Mouse (Mus musculus): ENCODE measurements at regions not wholly inside any gene's neighbourhood (a gene's known extent, or its start where the extent isn't known, plus 50 kb on each side); places are given as distances from the start of the nearest gene placed in this dataset.

DNA sequence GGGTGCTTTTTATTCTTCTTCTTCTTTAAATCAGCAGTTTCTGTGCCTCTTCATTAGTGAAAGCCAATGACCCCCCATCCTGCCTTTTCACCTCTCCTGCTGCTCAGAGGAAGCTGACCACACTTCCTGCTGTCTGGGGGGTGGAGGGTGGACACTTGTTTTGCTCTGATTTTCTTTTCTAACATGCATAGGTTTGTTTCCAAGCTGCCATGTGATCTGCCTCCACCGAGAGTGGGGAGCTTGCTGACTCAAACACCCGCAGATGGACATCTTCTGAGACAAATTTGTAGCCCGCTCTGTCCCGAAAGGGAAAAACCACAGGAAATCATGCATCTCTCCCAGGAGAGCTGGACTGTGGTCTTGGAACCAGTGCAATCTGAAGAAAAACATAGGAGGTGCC is 141.3 kb downstream of the Gm826 start:
- no peak for DNase-seq (ENCODE audit: low spot score in 2 of 2)

DNA sequence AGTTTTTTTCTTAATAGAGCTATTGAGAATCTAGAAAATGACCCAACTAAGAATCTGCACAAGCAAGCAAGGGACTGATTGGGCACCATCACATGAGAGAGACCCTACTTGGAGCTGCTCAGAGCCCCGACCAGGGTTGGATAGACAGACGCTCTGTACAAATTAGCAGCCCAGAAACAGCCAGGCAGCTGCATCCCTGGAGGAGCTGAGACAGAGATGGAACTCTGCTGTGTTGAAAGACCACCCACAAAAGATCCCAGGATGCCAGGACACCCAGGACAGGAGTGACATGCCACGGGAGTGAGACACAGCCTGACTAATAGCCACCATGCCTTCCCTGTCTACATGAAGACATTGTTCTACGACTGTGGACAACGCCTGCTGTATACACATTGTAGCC is 147.9 kb downstream of the Gm826 start:
- DNase-seq (ENCODE audit: low spot score in 2 of 2) = no peak

DNA sequence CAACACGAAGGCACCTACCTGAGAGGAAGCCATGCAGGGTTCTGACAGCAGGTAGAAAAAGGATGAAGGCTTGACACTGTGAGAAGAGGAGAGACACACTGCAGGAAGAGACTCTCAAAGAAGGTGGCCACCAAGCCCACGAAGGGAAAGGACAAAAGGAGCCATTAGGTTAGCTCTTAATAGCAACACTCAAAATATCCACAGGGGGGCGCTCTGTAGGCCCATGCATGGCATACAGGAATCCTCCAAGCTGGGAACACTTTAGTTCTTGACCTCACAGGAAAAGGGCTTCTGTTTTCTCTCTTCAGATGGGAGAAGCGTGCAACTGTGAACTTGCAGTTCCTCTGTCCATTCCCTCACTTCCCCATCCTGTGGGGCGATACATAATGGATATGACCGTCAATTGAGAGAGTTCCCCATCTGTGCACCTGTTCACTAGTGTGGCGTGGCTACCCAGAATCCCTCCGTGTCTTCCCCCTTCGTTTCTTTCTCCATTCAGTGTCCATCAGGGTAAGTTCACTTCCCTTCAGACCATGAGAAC is 162.9 kb downstream of the Gm826 start:
- no peak for DNase-seq (ENCODE audit: low spot score in 2 of 2)

DNA sequence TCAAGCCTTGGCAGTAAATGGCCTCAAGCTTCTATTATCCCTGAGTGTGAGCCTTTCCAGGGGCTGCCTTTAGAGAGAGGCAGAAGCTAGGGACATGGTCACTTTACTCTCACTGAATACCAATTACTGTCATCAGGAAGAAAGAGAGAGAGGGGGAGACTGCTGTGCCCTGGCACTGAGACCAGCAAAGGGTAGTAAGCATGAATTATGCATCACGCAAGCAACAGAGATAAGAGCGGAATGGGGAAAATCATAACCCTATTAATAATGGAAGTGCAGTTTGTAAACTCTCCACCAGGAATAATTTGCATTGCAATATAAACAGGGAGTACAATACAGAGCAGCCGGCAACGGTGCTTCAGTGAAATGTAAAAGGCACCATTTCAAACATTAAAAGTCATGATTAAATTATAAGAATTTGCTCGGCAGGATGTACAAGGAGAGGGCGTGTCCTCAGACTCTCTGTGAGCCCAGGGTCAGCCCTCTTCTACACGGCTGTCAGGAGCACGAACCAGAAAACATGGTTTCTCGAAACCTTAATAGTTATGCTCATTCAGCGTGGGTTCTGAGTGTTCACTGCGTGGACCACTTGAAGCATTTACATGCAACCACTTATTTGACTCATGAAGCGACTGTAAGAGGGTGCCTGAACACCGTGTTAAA is 175.2 kb downstream of the Gm826 start:
- DNase-seq (ENCODE audit: low spot score in 2 of 2) = no peak

DNA sequence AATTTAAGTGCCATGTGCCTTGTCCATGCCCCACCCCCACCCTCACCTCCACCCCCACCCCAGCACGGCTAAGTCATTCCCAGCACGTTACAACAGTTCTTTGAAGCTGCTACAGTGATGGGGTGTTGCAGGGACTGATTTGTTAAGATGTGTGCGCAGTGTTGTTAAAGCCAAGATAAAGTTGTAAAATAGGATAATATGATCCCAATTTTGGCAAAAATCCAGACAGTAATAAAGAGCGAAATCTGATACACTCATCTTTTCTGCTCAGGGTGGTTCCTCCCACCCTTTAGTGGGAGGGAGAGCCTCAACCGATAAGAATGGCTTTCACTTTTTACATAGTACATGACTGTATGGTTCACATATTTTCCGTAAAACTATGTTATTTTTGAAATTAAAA is 180.2 kb downstream of the Gm826 start:
- DNase-seq (ENCODE audit: low spot score in 2 of 2) = no peak

DNA sequence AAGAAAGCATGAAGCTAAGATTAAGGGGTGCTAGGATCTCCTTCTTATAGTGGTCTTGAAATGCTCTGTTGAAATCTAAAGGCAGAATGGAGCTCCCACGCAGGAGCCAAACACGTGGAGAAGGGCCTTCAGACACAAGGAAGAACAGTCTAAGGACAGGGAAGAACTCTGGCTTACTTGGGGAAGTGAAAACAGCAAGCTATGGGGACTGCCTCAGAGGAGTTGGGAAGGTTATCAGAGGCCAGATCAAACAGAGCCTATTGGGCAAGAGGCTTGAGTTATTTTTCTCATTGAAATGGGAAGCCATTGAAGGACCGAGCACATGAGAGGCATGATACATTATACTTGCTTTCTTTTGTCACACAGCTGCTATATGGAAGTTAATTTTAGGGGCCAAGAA is 181.9 kb downstream of the Gm826 start:
- no peak for DNase-seq (ENCODE audit: low spot score in 2 of 2)

DNA sequence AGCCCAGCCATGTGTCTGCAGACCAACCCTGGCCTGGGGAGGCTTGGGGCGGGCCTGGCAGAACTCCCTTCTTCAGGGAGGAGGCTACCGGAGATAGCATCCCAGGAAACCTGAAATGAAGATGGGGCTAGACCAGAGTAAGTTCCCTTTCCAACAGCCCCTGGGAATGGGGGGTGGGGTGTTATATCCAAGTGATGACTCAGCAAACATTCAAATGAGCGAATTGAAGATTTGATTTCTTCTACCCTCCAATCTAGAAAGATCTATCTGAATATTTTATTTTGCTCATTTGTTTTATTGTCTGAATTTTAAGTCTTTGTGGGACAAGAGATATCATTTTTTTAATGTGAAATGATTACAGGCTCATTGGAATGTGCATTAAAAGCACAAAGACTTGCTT is 185.0 kb downstream of the Gm826 start:
- no peak for DNase-seq (ENCODE audit: low spot score in 2 of 2)

DNA sequence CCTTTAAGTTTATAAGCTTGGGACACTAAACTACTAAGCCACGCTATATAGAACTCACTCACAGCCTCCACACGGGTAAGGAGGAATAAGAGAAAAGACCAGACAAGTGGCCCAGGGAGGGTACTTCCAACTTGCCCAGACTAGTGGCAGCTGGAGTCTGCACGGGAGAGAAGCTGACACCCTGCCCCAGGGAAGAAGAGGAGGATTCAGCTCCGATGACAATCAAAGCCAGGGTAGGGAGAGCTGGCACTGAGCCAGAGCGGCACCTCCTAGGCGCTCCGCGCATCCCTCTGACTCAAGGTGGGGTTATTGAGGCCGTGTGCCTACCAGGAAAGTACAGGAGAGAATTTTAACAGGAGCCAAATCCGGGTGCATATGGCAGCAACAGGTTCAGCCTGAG is 185.4 kb downstream of the Gm826 start:
- DNase-seq (ENCODE audit: low spot score in 2 of 2) = no peak

DNA sequence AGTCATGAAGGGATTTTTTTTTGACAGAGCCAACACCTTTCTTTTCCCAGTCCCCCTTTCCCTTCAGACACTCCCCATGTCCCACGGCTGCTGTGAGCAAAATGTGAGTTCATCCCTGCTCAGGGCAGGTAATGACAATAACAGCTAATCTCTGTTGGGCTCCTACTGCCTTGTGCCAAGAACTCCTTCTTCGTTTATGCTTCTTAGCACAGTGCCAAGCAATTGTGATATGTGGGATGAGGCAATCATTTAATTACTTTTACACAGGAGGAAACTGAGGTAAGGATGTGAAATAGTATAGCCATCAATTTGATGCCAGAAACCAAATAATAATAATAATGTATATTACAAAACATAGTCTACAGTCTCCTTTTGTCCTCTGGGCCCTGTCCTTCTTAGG is 185.9 kb downstream of the Gm826 start:
- no peak for DNase-seq (ENCODE audit: low spot score in 2 of 2)

DNA sequence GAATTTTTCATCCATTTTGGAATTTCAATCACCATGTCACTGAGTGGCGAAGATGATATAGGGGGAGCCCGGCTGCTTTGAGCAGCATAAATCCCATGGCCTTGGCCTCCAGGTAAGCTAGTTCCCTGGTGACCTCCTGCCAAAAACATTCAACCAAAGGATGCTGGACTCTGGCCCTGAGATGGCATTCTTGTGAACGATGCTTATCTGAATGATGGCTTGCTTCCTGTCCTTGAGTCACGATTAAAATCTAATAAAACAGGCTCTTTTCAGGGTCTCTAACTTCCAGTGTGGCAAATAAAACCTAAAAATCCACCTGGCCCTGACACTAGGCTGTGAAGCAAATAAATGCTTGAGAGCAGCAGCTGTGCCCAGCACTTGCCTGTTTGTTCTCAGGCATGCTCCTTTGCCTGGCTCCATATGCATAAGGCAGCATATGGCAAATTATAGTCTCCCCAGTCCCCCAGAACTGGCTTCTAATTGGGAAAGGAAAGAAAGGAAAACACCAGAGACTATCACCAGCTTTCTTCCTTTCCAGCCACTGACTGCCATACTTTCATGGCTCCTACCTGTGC is 193.7 kb downstream of the Gm826 start:
- no peak for DNase-seq (ENCODE audit: low spot score in 2 of 2)

DNA sequence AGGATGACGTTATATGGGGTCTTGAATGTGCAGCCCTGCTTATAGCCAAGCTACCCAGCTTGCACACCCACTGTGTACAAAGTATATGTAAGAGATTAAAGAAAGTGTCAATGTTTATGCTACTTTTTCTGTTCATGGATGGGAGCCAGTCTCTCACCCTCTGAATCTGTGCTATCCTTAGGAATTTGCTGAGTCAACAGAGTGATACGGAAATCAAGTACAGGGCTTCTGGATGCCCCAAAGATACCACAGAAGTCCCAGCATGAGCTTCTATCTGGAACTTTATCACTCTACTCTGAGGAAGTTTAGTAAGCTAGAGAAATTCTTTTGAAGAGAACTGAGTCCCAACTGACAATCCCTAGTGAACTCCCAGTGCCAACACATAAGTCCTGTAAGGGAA is 195.9 kb downstream of the Gm826 start:
- DNase-seq (ENCODE audit: low spot score in 2 of 2) = no peak

DNA sequence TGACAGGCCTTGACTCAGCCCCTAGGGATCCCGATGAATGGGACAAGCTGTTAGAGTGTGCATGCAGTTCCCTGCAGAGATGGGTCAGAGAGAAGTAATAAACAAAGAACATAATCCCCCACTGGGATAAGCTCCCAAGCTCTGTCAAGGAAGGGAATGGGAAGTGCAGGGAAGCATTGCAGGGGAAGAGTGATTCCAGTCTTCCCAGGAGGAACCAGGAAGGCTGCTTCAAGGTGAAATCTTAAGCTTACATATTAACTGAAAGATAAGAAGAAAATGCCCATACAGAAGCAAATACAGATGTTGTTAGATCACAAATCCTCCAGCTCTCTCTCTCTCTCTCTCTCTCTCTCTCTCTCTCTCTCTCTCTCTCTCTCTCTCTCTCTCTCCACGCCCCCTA is 202.2 kb downstream of the Gm826 start:
- no peak for DNase-seq (ENCODE audit: low spot score in 2 of 2)

DNA sequence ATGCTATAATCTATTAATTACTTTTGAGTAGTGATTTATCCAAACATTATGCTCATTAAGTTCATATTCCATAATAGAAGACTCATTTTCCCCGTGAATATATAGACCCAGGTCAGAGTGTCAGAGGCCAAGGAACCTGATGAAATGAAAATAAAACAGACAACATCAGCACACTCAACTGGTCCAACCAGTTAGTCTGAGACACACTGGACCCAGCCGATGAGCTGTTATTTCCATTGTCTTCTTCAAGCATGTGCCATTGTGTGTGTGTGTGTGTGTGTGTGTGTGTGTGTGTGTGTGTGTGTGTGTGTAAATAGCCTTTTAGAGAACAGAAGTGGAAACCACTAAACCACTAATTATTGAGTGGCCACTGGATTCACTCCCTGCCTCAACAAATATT is 202.6 kb downstream of the Gm826 start:
- no peak for DNase-seq (ENCODE audit: low spot score in 2 of 2)

DNA sequence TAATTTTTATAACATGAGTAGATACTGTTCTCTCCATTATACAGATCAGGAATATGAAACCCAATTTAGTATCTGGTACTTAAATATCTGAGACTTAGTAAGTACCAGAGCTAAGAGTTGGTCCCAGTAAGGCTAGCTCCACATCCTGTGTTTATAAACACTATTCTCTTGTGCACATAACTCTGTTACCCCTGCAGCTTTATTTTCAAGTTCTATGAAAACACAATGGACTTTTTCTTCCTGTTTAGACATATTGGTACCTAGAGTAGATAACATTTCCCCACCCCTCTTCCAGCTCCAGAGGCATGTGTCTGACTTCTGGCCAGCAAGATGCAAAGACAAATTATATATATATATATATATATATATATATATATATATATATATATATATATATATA is 216.8 kb downstream of the Gm826 start:
- DNase-seq (ENCODE audit: low spot score in 2 of 2) = no peak

DNA sequence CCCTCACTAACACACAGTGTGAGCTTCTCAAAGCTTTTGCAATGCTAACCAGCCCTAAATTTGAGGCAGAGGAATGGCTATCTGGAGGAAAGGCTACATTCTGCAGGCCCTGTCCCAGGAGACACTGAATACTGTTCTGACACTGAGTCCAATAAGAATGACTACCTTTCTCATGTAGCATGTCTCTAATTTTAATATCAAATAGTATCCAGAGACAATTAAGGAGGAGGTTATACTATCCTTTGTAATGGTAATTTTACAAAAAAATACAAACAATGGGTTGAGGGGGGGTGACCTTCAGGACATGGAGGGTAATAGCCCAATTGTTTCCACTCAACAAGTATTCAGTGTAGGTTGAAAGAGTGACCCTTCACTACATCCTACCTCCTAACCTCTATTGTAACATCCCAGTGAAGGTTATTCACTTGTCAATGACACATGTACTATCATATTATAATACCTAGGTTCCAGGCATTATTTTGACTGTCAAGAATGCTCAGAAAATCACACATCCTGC is 222.7 kb downstream of the Gm826 start:
- no peak for DNase-seq (ENCODE audit: low spot score in 2 of 2)

DNA sequence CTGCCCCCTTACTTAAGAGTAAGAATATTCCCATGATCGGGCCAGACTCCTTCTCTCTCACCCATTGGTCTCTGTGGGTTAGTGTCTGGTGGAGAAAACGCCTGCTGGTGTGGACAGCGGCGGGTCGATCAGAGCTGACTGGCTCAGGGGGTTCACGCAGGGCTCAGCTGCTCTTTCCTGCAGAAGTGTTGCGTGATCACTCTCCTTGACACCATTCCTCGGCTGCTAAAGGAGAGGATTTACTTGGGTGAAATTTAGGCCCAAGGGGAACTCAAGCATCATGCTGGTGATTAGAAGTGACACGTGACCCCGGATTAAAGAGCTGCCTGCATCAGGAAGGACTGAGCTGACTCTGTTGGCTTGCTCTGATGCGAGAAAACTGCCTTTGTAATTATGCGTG is 240.9 kb downstream of the Gm826 start:
- no peak for DNase-seq (ENCODE audit: low spot score in 2 of 2)

DNA sequence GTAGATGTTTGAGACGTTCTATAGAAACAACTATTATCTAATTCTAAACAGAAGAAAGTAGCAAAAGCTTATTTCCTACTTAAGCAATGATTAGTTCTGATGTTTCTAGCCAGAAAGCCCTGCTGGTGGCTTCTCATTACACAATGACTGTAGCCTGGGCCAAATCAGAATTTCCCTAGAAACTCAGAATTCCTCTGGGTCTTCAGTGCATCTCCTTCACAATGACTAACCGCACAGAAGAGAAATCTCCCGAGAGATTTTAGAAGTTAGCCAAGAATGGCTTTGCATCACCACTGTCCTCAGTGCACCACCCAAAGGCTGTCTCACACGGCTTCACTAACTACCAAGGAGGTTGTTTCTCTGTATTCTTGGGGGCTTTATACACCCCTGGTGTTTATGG is 248.0 kb downstream of the Gm826 start:
- DNase-seq (ENCODE audit: low spot score in 2 of 2) = no peak

DNA sequence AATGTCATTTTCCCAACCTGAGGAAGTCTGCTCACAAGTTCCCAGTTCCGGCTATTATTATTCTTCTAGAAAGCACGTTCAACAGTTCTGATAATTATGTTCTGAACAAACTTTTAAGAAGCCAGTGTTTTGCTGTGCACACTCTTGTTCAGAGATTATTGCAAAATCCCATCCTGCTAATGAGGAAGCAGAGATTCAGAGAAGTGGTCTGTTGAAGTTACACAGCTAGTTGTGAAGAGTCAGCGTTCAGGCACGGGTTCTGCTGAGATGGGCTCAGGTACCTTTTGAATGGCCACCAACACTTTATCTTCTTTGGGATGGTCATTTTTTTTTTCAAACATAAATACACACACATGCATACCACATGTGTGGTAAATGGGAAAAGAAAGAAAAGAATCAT is 250.3 kb downstream of the Gm826 start:
- no peak for DNase-seq (ENCODE audit: low spot score in 2 of 2)

DNA sequence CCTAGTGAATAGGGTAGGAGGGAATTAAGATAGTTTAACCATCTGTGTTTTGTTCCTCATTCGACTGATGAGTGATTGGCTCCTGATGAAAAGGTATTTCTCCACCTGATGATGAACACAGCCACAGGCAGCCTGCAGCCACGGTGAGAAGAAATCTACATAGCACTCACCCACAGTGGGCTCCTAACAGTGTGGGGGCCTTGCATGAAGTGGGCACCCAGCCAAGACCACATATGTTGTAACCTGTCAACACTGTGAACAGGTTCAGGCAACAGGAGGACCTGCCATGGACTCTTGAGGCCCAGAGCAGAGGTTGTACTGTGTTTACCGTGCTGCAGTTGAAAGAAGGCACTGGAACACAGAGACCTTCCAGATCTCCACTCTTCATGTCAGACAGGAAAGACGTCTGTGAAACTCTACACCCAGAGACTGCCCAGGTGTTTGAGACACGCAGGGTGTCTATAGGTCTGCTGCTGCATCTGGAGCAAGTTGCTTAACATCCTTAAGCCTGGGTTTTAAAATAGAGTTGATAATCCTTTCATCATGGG is 251.8 kb downstream of the Gm826 start:
- DNase-seq (ENCODE audit: low spot score in 2 of 2) = no peak

DNA sequence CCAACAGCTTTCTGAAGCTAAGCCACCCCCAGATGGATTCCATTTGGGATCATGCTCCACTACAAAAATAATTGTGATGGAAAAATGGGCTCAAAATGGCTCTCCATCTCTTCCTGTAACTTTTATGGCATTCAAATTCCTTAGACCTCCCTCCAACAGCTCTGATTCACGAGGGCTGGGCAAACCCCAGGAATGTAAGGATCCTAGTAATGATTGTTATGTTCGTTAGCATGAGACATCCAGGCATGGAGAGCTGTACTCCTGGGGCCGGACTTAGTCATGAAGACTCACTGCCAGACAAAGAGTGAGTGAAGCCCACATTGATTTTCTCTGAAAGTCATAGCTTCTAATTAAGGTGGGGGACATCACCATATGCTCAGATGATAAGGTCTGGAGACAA is 258.3 kb downstream of the Gm826 start:
- DNase-seq (ENCODE audit: low spot score in 2 of 2) = no peak

DNA sequence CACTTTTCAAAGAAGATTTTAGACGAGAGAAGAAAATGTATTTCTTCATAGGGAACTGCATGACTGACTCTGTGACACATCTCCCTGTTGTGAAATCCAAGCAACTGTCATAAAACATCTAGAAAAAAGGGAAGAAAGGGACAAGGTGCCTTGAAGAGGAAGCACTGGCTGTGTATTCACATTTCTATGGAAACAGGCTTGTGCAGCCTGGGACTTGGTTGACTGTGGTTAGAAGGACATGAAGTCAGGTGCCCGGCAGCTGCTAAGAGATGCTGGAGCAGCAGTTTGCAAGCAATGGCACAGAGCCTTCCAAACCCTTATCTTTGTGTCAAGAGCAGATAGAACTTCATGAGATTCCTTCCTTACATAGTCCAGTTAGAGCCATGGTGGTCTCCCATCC is 263.5 kb downstream of the Gm826 start:
- DNase-seq (ENCODE audit: low spot score in 2 of 2) = no peak

DNA sequence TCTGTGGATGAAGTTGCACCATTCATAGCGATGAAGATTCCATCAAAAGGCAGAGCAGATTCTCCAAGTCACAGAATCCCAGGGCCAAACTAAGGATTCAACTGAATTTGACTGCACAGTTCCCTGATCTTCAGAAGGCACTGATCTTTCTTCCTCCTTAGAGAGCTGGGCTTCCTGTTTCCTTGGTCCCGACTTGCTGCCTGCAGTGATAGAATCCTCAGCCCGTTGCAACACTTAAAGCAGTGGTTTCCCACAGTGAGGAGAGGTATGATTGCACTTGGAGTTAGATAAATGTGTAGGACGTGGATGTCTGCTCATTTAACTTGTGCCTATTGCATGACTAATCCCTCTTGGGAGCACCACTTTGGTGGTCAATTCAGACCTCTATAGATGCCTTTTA is 265.2 kb downstream of the Gm826 start:
- no peak for DNase-seq (ENCODE audit: low spot score in 2 of 2)

DNA sequence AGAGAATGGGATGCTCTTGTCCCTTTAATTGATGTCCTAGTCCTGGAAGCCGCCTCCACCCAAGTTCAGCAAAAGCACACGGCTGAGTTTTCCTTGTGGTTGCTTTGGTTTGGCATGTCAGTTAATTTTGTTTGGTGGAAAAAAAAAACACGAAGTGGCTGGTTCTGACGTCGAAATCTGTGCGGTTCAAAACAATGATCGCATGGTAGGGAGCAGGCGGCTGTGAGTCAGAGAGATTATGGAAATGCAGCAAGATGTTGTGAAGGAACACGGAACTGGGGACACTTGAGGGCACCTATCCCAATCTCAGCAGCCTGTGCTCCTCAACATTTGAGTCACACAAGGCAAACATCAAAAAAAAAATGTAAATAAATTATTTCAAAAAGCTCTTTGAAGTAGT is 266.1 kb downstream of the Gm826 start:
- DNase-seq (ENCODE audit: low spot score in 2 of 2) = no peak
